Mouse (Mus musculus) liver, postnatal 0 days (tissue): ENCODE results near the gene Tmem50b.

ENCODE experiments used
- CTCF ChIP-seq: sonication (generic); IDR thresholded peaks from 2 replicates; pipeline ENCODE4 v1.5.1; 2016; ENCODE audit warnings: antibody characterized with exemption, low read depth
- EP300 ChIP-seq: IDR thresholded peaks from 2 replicates; pipeline ENCODE4 v1.6.1; 2016; ENCODE audit warnings: antibody characterized with exemption, low read depth, mild to moderate bottlenecking

DNA sequence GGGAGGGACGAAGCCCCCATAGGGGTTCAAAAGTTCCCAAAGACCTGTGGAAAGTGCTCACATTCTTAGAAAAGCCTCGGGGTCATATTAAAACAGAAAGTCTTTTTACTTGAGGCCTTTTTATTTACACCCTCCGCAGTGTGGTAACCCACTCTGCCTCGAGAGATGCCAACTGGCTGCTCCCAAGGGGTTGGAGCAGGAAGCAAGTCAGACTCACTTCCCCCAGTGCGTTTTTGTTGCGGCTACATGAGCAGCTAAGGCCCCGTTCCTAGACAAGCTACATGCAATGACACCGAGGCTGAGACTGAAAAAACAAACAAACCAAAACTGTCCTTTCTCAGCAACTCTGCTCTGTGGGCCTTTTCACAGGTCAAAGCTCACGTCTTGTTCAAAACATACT lies 59.1 kb downstream of the Tmem50b start:
- TF ChIP-seq EP300 (no peak), CTCF (no peak)
